Mouse (Mus musculus): ENCODE data around the gene Fads6.

DNA sequence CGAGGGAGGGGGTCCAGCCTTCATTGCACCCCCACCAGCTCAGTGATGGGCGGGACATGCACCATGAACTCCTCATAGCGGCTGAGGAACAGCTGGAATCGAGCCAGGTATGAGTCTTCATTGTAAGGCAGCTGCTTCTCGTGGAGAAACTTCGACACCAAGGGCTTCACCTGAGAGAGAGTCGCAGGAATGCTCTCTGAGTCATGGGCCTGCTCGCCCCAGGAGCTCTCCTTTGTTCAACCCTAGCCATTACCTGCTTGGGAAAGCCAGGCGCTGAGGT, 14.0 kb downstream of the Fads6 start:
- no peak for TF ChIP-seq CTCF (conservative IDR thresholded peaks at IDR 0.05; ENCODE audit: low read length)
- no peak for TF ChIP-seq POU5F1 (IDR thresholded peaks at IDR 0.05; ENCODE audit: borderline replicate concordance, low read length)

Data from E14TG2a.4 (cell line).